Mouse (Mus musculus) lung, postnatal 0 days (tissue): ENCODE measurements at regions not wholly inside any gene's neighbourhood (a gene's known extent, or its start where the extent isn't known, plus 50 kb on each side); places are given as distances from the start of the nearest gene placed in this dataset.

ENCODE experiments used
- CTCF ChIP-seq: IDR thresholded peaks from 2 replicates; pipeline ENCODE4 v1.5.1; 2016; ENCODE audit warnings: antibody characterized with exemption, mild to moderate bottlenecking
- EP300 ChIP-seq: IDR thresholded peaks from 2 replicates; pipeline ENCODE4 v1.6.1; 2016; ENCODE audit warnings: antibody characterized with exemption, mild to moderate bottlenecking, control low read depth

- no peak for TF ChIP-seq CTCF
- TF ChIP-seq EP300, result no peak
These were observed 128.6 kb upstream of the Fstl4 start for GRCm38 (mm10) chr11:52635716-52636389.
